Mouse (Mus musculus) intestine, embryonic 16.5 days (tissue): Measurements from ENCODE around the gene Izumo4. TPM values are rescaled to one million over a fixed set of nuclear protein-coding genes. Genes with fewer than 3 reads are reported as not detected.

ENCODE experiments used
- ATAC-seq: fragments of 200-750 bp; cut with Nextera tagmentation; 2 replicates; pipeline ENCODE4 v1.8.0; 2017; ENCODE audit warnings: moderate TSS enrichment, moderate library complexity
- H3K27ac ChIP-seq: fragments of 300-500 bp; sonication (generic); 2 replicates; pipeline ENCODE4 v1.5.1; 2014; ENCODE audit warnings: mild to moderate bottlenecking, low read length
- H3K27me3 ChIP-seq: fragments of 300-500 bp; sonication (generic); replicated peaks from 2 replicates; pipeline ENCODE4 v1.6.1; 2014; ENCODE audit warnings: low read length, control low read depth, mixed read lengths; ENCODE audit not compliant: control insufficient read depth, insufficient read depth
- H3K36me3 ChIP-seq: fragments of 300-500 bp; sonication (generic); 2 replicates; pipeline ENCODE4 v1.6.1; 2014; ENCODE audit warnings: low read length, control low read depth; ENCODE audit not compliant: control insufficient read depth, insufficient read depth
- H3K4me1 ChIP-seq: fragments of 300-500 bp; sonication (generic); 2 replicates; pipeline ENCODE4 v1.6.1; 2014; ENCODE audit warnings: low read length, control low read depth, mixed read lengths; ENCODE audit not compliant: control insufficient read depth, insufficient read depth
- H3K4me2 ChIP-seq: fragments of 300-500 bp; sonication (generic); 2 replicates; pipeline ENCODE4 v1.6.1; 2014; ENCODE audit warnings: low read depth, low read length, control low read depth
- H3K4me3 ChIP-seq: fragments of 300-500 bp; sonication (generic); 2 replicates; pipeline ENCODE4 v1.5.1; 2014; ENCODE audit warnings: mild to moderate bottlenecking, low read length
- H3K9ac ChIP-seq: fragments of 300-500 bp; sonication (generic); 2 replicates; pipeline ENCODE4 v1.6.1; 2014; ENCODE audit warnings: low read depth, low read length
- H3K9me3 ChIP-seq: fragments of 300-500 bp; sonication (generic); 2 replicates; pipeline ENCODE4 v1.6.1; 2016; ENCODE audit warnings: low read length, control low read depth; ENCODE audit not compliant: control insufficient read depth
- WGBS: fragments of 180-500 bp; shearing (Covaris S2); extraction: QIAGEN DNeasy Blood & Tissue Kit; methylation state at CpG from one replicate; pipeline ENCODE4 v1.1.7; 2014; 5-methylcytosine and 5-hydroxymethylcytosine counted together
- polyA plus RNA-seq: library from polyadenylated mRNA; unstranded; fragments of >200 nt; fragmentation: Nextera tagmentation; extraction: Ambion mirVana; gene quantifications from 2 replicates; pipeline ENCODE4 v1.2.1, GENCODE M21; 2015

Gene Izumo4
- polyA plus RNA-seq, 1 experiment from 2014 or later = 25.0 TPM

- Histone ChIP-seq H3K4me1 (peaks cover 28% of the 10 kb centered on the region), H3K27me3 (no peaks in the 10 kb centered on the region), H3K36me3 (peaks cover 12% of the 10 kb centered on the region), H3K4me3 (peak overlapping the region; percentile 73), H3K4me2 (peak overlapping the region; percentile 97), H3K9ac (peak overlapping the region; percentile 74), H3K9me3 (no peaks in the 10 kb centered on the region), H3K27ac (peak overlapping the region; percentile 88)
- ATAC-seq = peak; percentile 92
- under 1% methylated on average over 47 of the region's 47 CpGs for WGBS
Measured at GRCm38 (mm10) chr10:80702536-80703390, 779 bp downstream of the Izumo4 start.

- ATAC-seq = no peak
- 87% methylated on average over 5 of the region's 5 CpGs for WGBS
- H3K9me3 ChIP-seq = no peaks in the 10 kb centered on the region
- peak overlapping the region; percentile 97 for H3K4me2 ChIP-seq
- H3K27ac ChIP-seq = no peak overlapping the region; the same call in 1 of the 2 replicates
- peak overlapping the region; percentile 74; the same call in 1 of the 2 replicates for H3K9ac ChIP-seq
- H3K36me3 ChIP-seq = peaks cover 16% of the 10 kb centered on the region
- peak overlapping the region; percentile 73 for H3K4me3 ChIP-seq
- peaks cover 28% of the 10 kb centered on the region for H3K4me1 ChIP-seq
- H3K27me3 ChIP-seq = no peaks in the 10 kb centered on the region
Measured at GRCm38 (mm10) chr10:80703643-80704042, 1.7 kb downstream of the Izumo4 start.

- no peak overlapping the region for H3K4me3 ChIP-seq
- H3K4me1 ChIP-seq = peaks cover 28% of the 10 kb centered on the region
- WGBS = 89% methylated on average over 5 of the region's 5 CpGs
- H3K9ac ChIP-seq = no peak overlapping the region
- H3K36me3 ChIP-seq = peaks cover 16% of the 10 kb centered on the region
- no peaks in the 10 kb centered on the region for H3K27me3 ChIP-seq
- no peak for ATAC-seq
- H3K27ac ChIP-seq = no peak overlapping the region
- H3K4me2 ChIP-seq = no peak overlapping the region
- H3K9me3 ChIP-seq = no peaks in the 10 kb centered on the region
Measured at GRCm38 (mm10) chr10:80704418-80704817, 2.4 kb downstream of the Izumo4 start.

GRCm38 (mm10) chr10:80705033-80705432 is 3.0 kb downstream of the Izumo4 start:
- 68% methylated on average over 3 of the region's 3 CpGs for WGBS
- peaks cover 20% of the 10 kb centered on the region for H3K36me3 ChIP-seq

GRCm38 (mm10) chr10:80705479-80705878 is 3.5 kb downstream of the Izumo4 start:
- no peak overlapping the region for H3K4me3 ChIP-seq
- H3K36me3 ChIP-seq = peaks cover 23% of the 10 kb centered on the region
- 78% methylated on average over 3 of the region's 3 CpGs for WGBS
- H3K9ac ChIP-seq = no peak overlapping the region
- H3K4me2 ChIP-seq = no peak overlapping the region
- ATAC-seq = no peak
- no peaks in the 10 kb centered on the region for H3K9me3 ChIP-seq
- H3K27me3 ChIP-seq = no peaks in the 10 kb centered on the region
- H3K27ac ChIP-seq = no peak overlapping the region
- H3K4me1 ChIP-seq = peaks cover 21% of the 10 kb centered on the region

More at GRCm38 (mm10) chr10:80705033-80705432, 3.0 kb downstream of the Izumo4 start:
- Histone ChIP-seq H3K9ac (no peak overlapping the region), H3K4me2 (no peak overlapping the region), H3K4me1 (peaks cover 24% of the 10 kb centered on the region), H3K9me3 (no peaks in the 10 kb centered on the region), H3K27me3 (no peaks in the 10 kb centered on the region), H3K4me3 (no peak overlapping the region), H3K27ac (no peak overlapping the region)
- ATAC-seq = no peak

- Histone ChIP-seq H3K4me1 (no peaks in the 10 kb centered on the region), H3K27me3 (no peaks in the 10 kb centered on the region), H3K27ac (no peak overlapping the region), H3K4me2 (no peak overlapping the region), H3K9ac (no peak overlapping the region), H3K4me3 (no peak overlapping the region), H3K36me3 (peaks cover 44% of the 10 kb centered on the region), H3K9me3 (no peaks in the 10 kb centered on the region)
- WGBS = 82% methylated on average over 3 of the region's 3 CpGs
- no peak for ATAC-seq
Measured at GRCm38 (mm10) chr10:80710834-80711233, 8.8 kb downstream of the Izumo4 start.

- no peak overlapping the region for H3K9ac ChIP-seq
- no peak overlapping the region for H3K4me3 ChIP-seq
- no peaks in the 10 kb centered on the region for H3K27me3 ChIP-seq
- 80% methylated on average over 1 of the region's 1 CpGs for WGBS
- H3K9me3 ChIP-seq = no peaks in the 10 kb centered on the region
- H3K36me3 ChIP-seq = peaks cover 46% of the 10 kb centered on the region
- H3K27ac ChIP-seq = no peak overlapping the region
- no peak overlapping the region for H3K4me2 ChIP-seq
- H3K4me1 ChIP-seq = no peaks in the 10 kb centered on the region
- no peak for ATAC-seq
Measured at GRCm38 (mm10) chr10:80717281-80717680, 15.3 kb downstream of the Izumo4 start.

GRCm38 (mm10) chr10:80727369-80728127 is 25.6 kb downstream of the Izumo4 start:
- H3K27me3 ChIP-seq = no peaks in the 10 kb centered on the region
- H3K36me3 ChIP-seq = peaks cover 23% of the 10 kb centered on the region
- H3K9me3 ChIP-seq = no peaks in the 10 kb centered on the region
- no peak overlapping the region for H3K9ac ChIP-seq
- ATAC-seq = no peak
- H3K4me2 ChIP-seq = no peak overlapping the region
- no peaks in the 10 kb centered on the region for H3K4me1 ChIP-seq
- 80% methylated on average over 5 of the region's 5 CpGs for WGBS
- H3K4me3 ChIP-seq = no peak overlapping the region
- no peak overlapping the region for H3K27ac ChIP-seq

- H3K9ac ChIP-seq = no peak overlapping the region
- no peak overlapping the region for H3K4me3 ChIP-seq
- no peaks in the 10 kb centered on the region for H3K27me3 ChIP-seq
- 89% methylated on average over 6 of the region's 6 CpGs for WGBS
- peaks cover 10% of the 10 kb centered on the region; the same call in 1 of the 2 replicates for H3K4me1 ChIP-seq
- no peak overlapping the region for H3K27ac ChIP-seq
- no peak for ATAC-seq
- H3K9me3 ChIP-seq = no peaks in the 10 kb centered on the region
- peaks cover 22% of the 10 kb centered on the region for H3K36me3 ChIP-seq
- no peak overlapping the region for H3K4me2 ChIP-seq
Measured at GRCm38 (mm10) chr10:80732611-80733101, 30.7 kb downstream of the Izumo4 start.
